Mouse (Mus musculus): ENCODE results near the gene Fanca. TPM values are rescaled to one million over a fixed set of nuclear protein-coding genes. Genes with fewer than 3 reads are reported as not detected.
A peak's percentile ranks its signal among the peaks of the same experiment; 100 is the strongest.
"Not testable (repeated sequence)": the region's sequence is repeated elsewhere in the genome, so short reads cannot be mapped to it uniquely, and the experiment has no call there.

Fanca gene
- polyA plus RNA-seq, 1 experiment from 2014 or later = 5.7 TPM

- Histone ChIP-seq H3K36me3 (ENCODE audit: control insufficient read depth, insufficient read depth, low read length) (no peaks in the 10 kb centered on the region), H3K4me3 (ENCODE audit: low read length) (peak overlapping the region; percentile 54), H3K4me2 (ENCODE audit: low read length) (peak overlapping the region; percentile 93), H3K4me1 (ENCODE audit: control insufficient read depth, insufficient read depth, low read depth, low read length) (peaks cover 16% of the 10 kb centered on the region), H3K27ac (ENCODE audit: low read depth, low read length) (no peak overlapping the region), H3K27me3 (replicated peaks; ENCODE audit: control insufficient read depth, insufficient read depth, low read length) (0 out of 2 replicates have a peak, but pooled peaks cover 2% of the 10 kb centered on the region), H3K9me3 (ENCODE audit: control insufficient read depth, low read length) (no peaks in the 10 kb centered on the region), H3K9ac (ENCODE audit: low read depth, low read length) (peak overlapping the region; percentile 75)
- WGBS = 30% methylated on average over 13 of the region's 13 CpGs
- peak; percentile 16; the same call in 1 of the 2 replicates for ATAC-seq
Measured at GRCm38 (mm10) chr8:123234918-123235519, 83.4 kb downstream of the Fanca start.

- ATAC-seq = no peak
- H3K4me3 ChIP-seq (ENCODE audit: low read length) = no peak overlapping the region
- H3K9ac ChIP-seq (ENCODE audit: low read depth, low read length) = no peak overlapping the region
- no peaks in the 10 kb centered on the region for H3K9me3 ChIP-seq (ENCODE audit: control insufficient read depth, low read length)
- WGBS = 75% methylated on average over 11 of the region's 11 CpGs
- 0 out of 2 replicates have a peak, but pooled peaks cover 2% of the 10 kb centered on the region for H3K27me3 ChIP-seq (replicated peaks; ENCODE audit: control insufficient read depth, insufficient read depth, low read length)
- H3K4me1 ChIP-seq (ENCODE audit: control insufficient read depth, insufficient read depth, low read depth, low read length) = peaks cover 16% of the 10 kb centered on the region
- no peak overlapping the region for H3K4me2 ChIP-seq (ENCODE audit: low read length)
- no peak overlapping the region for H3K27ac ChIP-seq (ENCODE audit: low read depth, low read length)
- no peaks in the 10 kb centered on the region for H3K36me3 ChIP-seq (ENCODE audit: control insufficient read depth, insufficient read depth, low read length)
Measured at GRCm38 (mm10) chr8:123233760-123234159, 84.6 kb downstream of the Fanca start.

GRCm38 (mm10) chr8:123233300-123233699, 85.1 kb downstream of the Fanca start:
- WGBS = 46% methylated on average over 13 of the region's 13 CpGs
- H3K36me3 ChIP-seq (ENCODE audit: control insufficient read depth, insufficient read depth, low read length) = no peaks in the 10 kb centered on the region
- no peak overlapping the region for H3K9ac ChIP-seq (ENCODE audit: low read depth, low read length)
- 0 out of 2 replicates have a peak, but pooled peaks cover 2% of the 10 kb centered on the region for H3K27me3 ChIP-seq (replicated peaks; ENCODE audit: control insufficient read depth, insufficient read depth, low read length)
- no peak overlapping the region for H3K27ac ChIP-seq (ENCODE audit: low read depth, low read length)
- no peak for ATAC-seq
- H3K4me3 ChIP-seq (ENCODE audit: low read length) = no peak overlapping the region
- H3K9me3 ChIP-seq (ENCODE audit: control insufficient read depth, low read length) = no peaks in the 10 kb centered on the region
- peaks cover 16% of the 10 kb centered on the region for H3K4me1 ChIP-seq (ENCODE audit: control insufficient read depth, insufficient read depth, low read depth, low read length)
- H3K4me2 ChIP-seq (ENCODE audit: low read length) = no peak overlapping the region

GRCm38 (mm10) chr8:123232553-123232952, 85.8 kb downstream of the Fanca start:
- WGBS = 32% methylated on average over 7 of the region's 7 CpGs
- 0 out of 2 replicates have a peak, but pooled peaks cover 2% of the 10 kb centered on the region for H3K27me3 ChIP-seq (replicated peaks; ENCODE audit: control insufficient read depth, insufficient read depth, low read length)
- H3K4me1 ChIP-seq (ENCODE audit: control insufficient read depth, insufficient read depth, low read depth, low read length) = peaks cover 16% of the 10 kb centered on the region
- no peak overlapping the region for H3K4me2 ChIP-seq (ENCODE audit: low read length)
- H3K9ac ChIP-seq (ENCODE audit: low read depth, low read length) = no peak overlapping the region
- H3K36me3 ChIP-seq (ENCODE audit: control insufficient read depth, insufficient read depth, low read length) = 0 out of 2 replicates have a peak, but pooled peaks cover 3% of the 10 kb centered on the region
- no peak overlapping the region for H3K27ac ChIP-seq (ENCODE audit: low read depth, low read length)
- ATAC-seq = no peak
- H3K9me3 ChIP-seq (ENCODE audit: control insufficient read depth, low read length) = no peaks in the 10 kb centered on the region
- H3K4me3 ChIP-seq (ENCODE audit: low read length) = no peak overlapping the region

GRCm38 (mm10) chr8:123231742-123232141, 86.6 kb downstream of the Fanca start:
- 0 out of 2 replicates have a peak, but pooled peaks cover 2% of the 10 kb centered on the region for H3K27me3 ChIP-seq (replicated peaks; ENCODE audit: control insufficient read depth, insufficient read depth, low read length)
- no peak overlapping the region for H3K27ac ChIP-seq (ENCODE audit: low read depth, low read length)
- no peak overlapping the region for H3K9ac ChIP-seq (ENCODE audit: low read depth, low read length)
- H3K4me2 ChIP-seq (ENCODE audit: low read length) = no peak overlapping the region
- H3K4me3 ChIP-seq (ENCODE audit: low read length) = no peak overlapping the region
- WGBS = 61% methylated on average over 5 of the region's 5 CpGs
- H3K36me3 ChIP-seq (ENCODE audit: control insufficient read depth, insufficient read depth, low read length) = 0 out of 2 replicates have a peak, but pooled peaks cover 3% of the 10 kb centered on the region
- H3K4me1 ChIP-seq (ENCODE audit: control insufficient read depth, insufficient read depth, low read depth, low read length) = peaks cover 16% of the 10 kb centered on the region
- no peak for ATAC-seq
- no peaks in the 10 kb centered on the region for H3K9me3 ChIP-seq (ENCODE audit: control insufficient read depth, low read length)

- not testable (repeated sequence) for H3K9ac ChIP-seq (ENCODE audit: low read depth, low read length); H3K27ac ChIP-seq (ENCODE audit: low read depth, low read length); H3K27me3 ChIP-seq (replicated peaks; ENCODE audit: control insufficient read depth, insufficient read depth, low read length); ATAC-seq; H3K4me2 ChIP-seq (ENCODE audit: low read length); H3K9me3 ChIP-seq (ENCODE audit: control insufficient read depth, low read length); H3K36me3 ChIP-seq (ENCODE audit: control insufficient read depth, insufficient read depth, low read length); H3K4me3 ChIP-seq (ENCODE audit: low read length)
- WGBS = 86% methylated on average over 9 of the region's 11 CpGs
- peaks cover 17% of the 10 kb centered on the region for H3K4me1 ChIP-seq (ENCODE audit: control insufficient read depth, insufficient read depth, low read depth, low read length)
Measured at GRCm38 (mm10) chr8:123230326-123230725, 88.0 kb downstream of the Fanca start.

GRCm38 (mm10) chr8:123228416-123228815, 90.0 kb downstream of the Fanca start:
- WGBS = 100% methylated on average over 1 of the region's 1 CpGs
- Histone ChIP-seq H3K27ac (ENCODE audit: low read depth, low read length) (no peak overlapping the region), H3K4me2 (ENCODE audit: low read length) (no peak overlapping the region), H3K36me3 (ENCODE audit: control insufficient read depth, insufficient read depth, low read length) (0 out of 2 replicates have a peak, but pooled peaks cover 3% of the 10 kb centered on the region), H3K4me3 (ENCODE audit: low read length) (no peak overlapping the region), H3K4me1 (ENCODE audit: control insufficient read depth, insufficient read depth, low read depth, low read length) (peaks cover 14% of the 10 kb centered on the region), H3K9me3 (ENCODE audit: control insufficient read depth, low read length) (no peaks in the 10 kb centered on the region), H3K9ac (ENCODE audit: low read depth, low read length) (no peak overlapping the region), H3K27me3 (replicated peaks; ENCODE audit: control insufficient read depth, insufficient read depth, low read length) (no peaks in the 10 kb centered on the region)
- no peak for ATAC-seq

GRCm38 (mm10) chr8:123224278-123225266, 93.8 kb downstream of the Fanca start, which contains the start of gene Cdk10:
Cdk10 (plus strand) TSS chr8:123224842.
- peak; percentile 94 for ATAC-seq
- Histone ChIP-seq H3K9me3 (ENCODE audit: control insufficient read depth, low read length) (no peaks in the 10 kb centered on the region), H3K36me3 (ENCODE audit: control insufficient read depth, insufficient read depth, low read length) (0 out of 2 replicates have a peak, but pooled peaks cover 3% of the 10 kb centered on the region), H3K27me3 (replicated peaks; ENCODE audit: control insufficient read depth, insufficient read depth, low read length) (no peaks in the 10 kb centered on the region), H3K4me3 (ENCODE audit: low read length) (peak within 1 kb of the TSS; percentile 59), H3K4me1 (ENCODE audit: control insufficient read depth, insufficient read depth, low read depth, low read length) (peaks cover 14% of the 10 kb centered on the region), H3K4me2 (ENCODE audit: low read length) (peak within 1 kb of the TSS; percentile 72), H3K27ac (ENCODE audit: low read depth, low read length) (peak within 1 kb of the TSS; percentile 73), H3K9ac (ENCODE audit: low read depth, low read length) (peak within 1 kb of the TSS; percentile 79)
- 2% methylated on average over 58 of the region's 59 CpGs for WGBS

- H3K4me2 ChIP-seq (ENCODE audit: low read length) = no peak overlapping the region
- H3K4me3 ChIP-seq (ENCODE audit: low read length) = no peak overlapping the region
- no peak overlapping the region for H3K27ac ChIP-seq (ENCODE audit: low read depth, low read length)
- no peaks in the 10 kb centered on the region for H3K9me3 ChIP-seq (ENCODE audit: control insufficient read depth, low read length)
- no peak overlapping the region for H3K9ac ChIP-seq (ENCODE audit: low read depth, low read length)
- 83% methylated on average over 1 of the region's 1 CpGs for WGBS
- H3K27me3 ChIP-seq (replicated peaks; ENCODE audit: control insufficient read depth, insufficient read depth, low read length) = no peaks in the 10 kb centered on the region
- peaks cover 14% of the 10 kb centered on the region for H3K4me1 ChIP-seq (ENCODE audit: control insufficient read depth, insufficient read depth, low read depth, low read length)
- no peaks in the 10 kb centered on the region for H3K36me3 ChIP-seq (ENCODE audit: control insufficient read depth, insufficient read depth, low read length)
- ATAC-seq = no peak
Measured at GRCm38 (mm10) chr8:123220917-123221316, 97.5 kb downstream of the Fanca start.

All from hindbrain, embryonic 16.5 days (tissue).